Mouse (Mus musculus) CD4-positive naive resting alpha-beta T cell, adult 76 days (primary cell): Measurements from ENCODE around the gene Nr1i2. TPM values are rescaled to one million over a fixed set of nuclear protein-coding genes. Genes with fewer than 3 reads are reported as not detected.

ENCODE experiments used
- total RNA-seq: library from RNA; stranded (reverse); gene quantifications from one replicate; pipeline ENCODE4 v1.2.4, GENCODE M21; 2023

The Nr1i2 gene
- not detected for total RNA-seq

DNA sequence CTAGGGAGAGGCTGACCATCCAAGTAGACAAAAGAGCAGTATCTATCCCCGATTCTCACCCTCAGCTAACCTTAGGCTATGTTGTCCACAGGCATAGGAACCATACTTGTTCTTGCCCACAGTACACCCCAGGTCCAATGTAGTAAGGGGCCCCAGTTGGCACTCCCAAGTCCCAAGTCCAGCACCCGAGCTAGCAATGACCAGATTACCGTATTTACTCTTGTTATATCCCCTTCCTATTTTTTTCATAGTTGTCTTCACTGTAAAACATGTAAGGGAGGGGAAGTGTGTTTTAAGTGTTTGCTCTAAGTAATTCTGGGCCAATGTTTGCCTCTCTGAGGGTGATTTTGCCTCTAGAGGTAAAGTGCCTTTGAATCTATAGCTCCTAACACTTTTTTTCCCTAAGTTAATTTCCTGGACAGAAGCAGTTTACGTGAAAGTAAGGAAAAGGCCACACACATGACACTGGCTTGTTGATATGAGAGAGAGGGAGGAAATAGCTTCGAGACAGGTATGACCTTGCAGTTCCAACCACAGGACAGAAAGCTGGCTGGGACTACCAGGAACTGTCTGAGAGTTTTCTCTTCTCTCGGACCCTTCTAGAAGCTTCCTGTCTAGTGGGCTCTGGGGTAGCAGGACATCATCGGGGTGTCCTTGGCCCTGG is at the start of gene Nr1i2:
Gene Nr1i2 (minus strand): TSS at position 140 of the 664 bp plus-strand sequence.

GRCm38 (mm10) chr16:38341396-38342324 is 47.0 kb upstream of the Nr1i2 start, which contains the start of gene Maats1:
Gene Maats1 (minus strand): TSS chr16:38342143.

Other genes with a start within 250 kb of the Nr1i2 start
- gene Gsk3b, start 205.8 kb downstream of the Nr1i2 start, total RNA-seq, result 89.8 TPM
- gene Maats1, start 47.3 kb upstream of the Nr1i2 start, total RNA-seq, result not detected
- gene Cox17, start 52.2 kb upstream of the Nr1i2 start, total RNA-seq, result 44.6 TPM
- gene Gm21987, start 52.2 kb upstream of the Nr1i2 start, total RNA-seq, result not detected
- gene Popdc2, start 67.4 kb upstream of the Nr1i2 start, total RNA-seq, result not detected
- not detected for gene Pla1a, start 138.3 kb upstream of the Nr1i2 start, total RNA-seq
- 16.7 TPM for gene Adprh, start 157.9 kb upstream of the Nr1i2 start, total RNA-seq
- gene Cd80, start 160.7 kb upstream of the Nr1i2 start, total RNA-seq, result 1.0 TPM
- gene Timmdc1, start 227.8 kb upstream of the Nr1i2 start, total RNA-seq, result 13.2 TPM